Mouse (Mus musculus): Measurements from ENCODE around the gene Tmem135. TPM values are rescaled to one million over a fixed set of nuclear protein-coding genes. Genes with fewer than 3 reads are reported as not detected.

Tmem135 gene
- total RNA-seq, 4 experiments from 2014 or later: 59.4 to 69.6 (median 64.9) TPM

DNA sequence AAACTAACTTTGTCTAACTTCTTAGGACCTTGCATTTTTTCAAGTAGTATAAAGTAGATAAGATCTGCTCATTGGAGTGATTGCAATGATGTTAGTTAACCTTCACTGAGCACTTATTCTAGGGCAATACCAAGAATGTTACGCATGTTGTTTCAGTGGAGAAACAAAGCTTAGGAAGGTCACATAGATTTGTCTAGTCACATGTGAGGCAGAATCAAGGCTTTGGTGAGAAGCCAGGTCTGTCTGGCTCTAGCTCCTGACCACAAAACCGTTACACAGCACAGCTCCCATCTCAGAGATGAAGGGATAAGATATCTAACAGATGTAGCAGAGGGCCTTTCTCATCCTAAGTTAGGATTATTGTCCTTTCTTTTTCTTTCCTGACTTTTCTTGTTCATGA is 13.4 kb downstream of the Tmem135 start:
- DNase-seq (ENCODE audit: low spot score in 2 of 2): no peak

- DNase-seq (ENCODE audit: low spot score in 2 of 2): no peak
These were observed 15.0 kb downstream of the Tmem135 start for GRCm38 (mm10) chr7:89388981-89389380.

DNA sequence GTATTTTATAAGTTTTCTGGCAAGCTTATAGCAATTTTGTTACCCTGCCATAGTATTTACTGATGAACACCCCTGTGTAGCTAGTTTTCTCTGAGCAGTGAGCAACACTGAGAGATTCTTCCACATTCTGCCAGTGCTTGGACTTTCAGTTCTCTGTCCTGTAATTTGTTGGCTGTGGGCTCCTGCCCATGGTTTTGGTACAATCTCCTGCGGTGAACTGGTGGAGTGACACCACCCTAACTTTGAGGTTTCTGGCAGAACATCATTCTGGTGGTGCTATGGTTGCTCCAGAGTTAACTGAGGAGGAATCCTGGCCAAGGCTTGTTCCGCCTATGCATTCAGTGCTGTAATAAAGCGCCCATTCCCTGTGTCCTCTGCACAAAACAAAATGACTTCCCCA is 21.1 kb downstream of the Tmem135 start:
- no peak for DNase-seq (ENCODE audit: low spot score in 2 of 2)

GRCm38 (mm10) chr7:89380935-89381705 is 22.9 kb downstream of the Tmem135 start:
- DNase-seq (ENCODE audit: low spot score in 2 of 2): no peak

GRCm38 (mm10) chr7:89371623-89372295 is 32.3 kb downstream of the Tmem135 start:
- no peak for DNase-seq (ENCODE audit: low spot score in 2 of 2)

DNA sequence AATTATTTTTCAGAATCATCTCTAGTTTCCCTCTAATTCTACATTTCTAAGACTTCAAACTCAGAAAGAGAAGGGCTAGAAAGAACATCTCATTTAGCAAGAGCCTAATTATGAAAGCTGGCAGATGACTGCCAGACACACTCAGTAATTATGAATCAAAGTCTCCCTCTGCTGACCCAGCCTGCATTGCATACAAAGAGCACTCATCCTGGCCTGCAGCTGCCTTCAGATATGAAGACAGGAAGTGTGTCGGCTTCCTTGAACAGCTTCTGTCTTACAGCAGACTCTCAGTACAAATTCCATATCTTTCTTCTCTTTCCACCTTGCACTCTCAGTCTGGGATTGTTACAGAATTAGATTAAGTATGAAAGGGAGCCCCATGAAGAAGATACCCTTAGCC is 33.1 kb downstream of the Tmem135 start:
- peak; percentile 18 to 33 for DNase-seq (ENCODE audit: low spot score in 2 of 2)

DNA sequence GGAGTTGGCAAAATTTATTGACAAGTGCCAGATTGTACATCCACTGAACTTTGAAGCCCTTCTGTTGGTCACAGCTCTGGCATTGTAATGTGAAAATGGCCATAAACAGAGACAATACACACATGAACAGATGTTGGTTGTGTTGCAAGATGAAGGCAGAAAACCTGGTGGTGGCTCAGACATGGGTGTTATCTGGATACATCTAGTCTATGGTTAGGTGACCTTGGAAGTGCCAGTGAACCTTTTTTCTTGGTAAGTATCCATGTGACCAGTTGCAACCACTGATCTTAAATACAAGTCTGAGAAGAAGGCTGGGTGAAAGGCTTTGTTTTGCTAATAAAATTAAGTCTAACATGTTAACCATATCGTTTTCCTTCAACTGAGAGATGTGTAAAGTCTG is 33.9 kb downstream of the Tmem135 start:
- no peak for DNase-seq (ENCODE audit: low spot score in 2 of 2)

- DNase-seq (ENCODE audit: low spot score in 2 of 2): no peak
These were observed 36.4 kb downstream of the Tmem135 start for GRCm38 (mm10) chr7:89367643-89368042.

- DNase-seq (ENCODE audit: low spot score in 2 of 2): peak; percentile 12 to 14
These were observed 38.7 kb downstream of the Tmem135 start for GRCm38 (mm10) chr7:89365135-89365880.

DNA sequence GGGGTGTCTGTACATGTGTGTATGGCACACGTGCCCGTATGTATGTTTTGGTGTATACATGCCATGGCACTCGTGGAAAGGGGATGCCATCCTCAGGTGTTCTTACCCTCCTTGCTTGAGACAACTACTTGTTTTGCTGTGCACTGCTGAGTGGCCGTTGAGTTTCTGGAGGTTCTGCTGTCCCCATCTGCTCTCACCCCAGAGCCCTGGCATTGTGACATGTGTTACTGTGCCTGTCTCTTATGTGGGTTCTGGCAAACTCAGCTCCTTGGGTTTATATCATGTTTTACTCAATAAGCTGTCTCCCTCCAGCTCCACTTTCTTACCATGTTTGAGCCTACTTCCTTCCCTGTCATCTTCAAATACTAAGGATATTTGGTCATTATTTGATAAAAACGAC is 40.0 kb downstream of the Tmem135 start:
- no peak for DNase-seq (ENCODE audit: low spot score in 2 of 2)

- DNase-seq (ENCODE audit: low spot score in 2 of 2): no peak
These were observed 47.7 kb downstream of the Tmem135 start for GRCm38 (mm10) chr7:89356307-89356706.

GRCm38 (mm10) chr7:89355519-89356255 is 48.3 kb downstream of the Tmem135 start:
- no peak for DNase-seq (ENCODE audit: low spot score in 2 of 2)

- DNase-seq (ENCODE audit: low spot score in 2 of 2): no peak
These were observed 62.0 kb downstream of the Tmem135 start for GRCm38 (mm10) chr7:89342021-89342420.

DNA sequence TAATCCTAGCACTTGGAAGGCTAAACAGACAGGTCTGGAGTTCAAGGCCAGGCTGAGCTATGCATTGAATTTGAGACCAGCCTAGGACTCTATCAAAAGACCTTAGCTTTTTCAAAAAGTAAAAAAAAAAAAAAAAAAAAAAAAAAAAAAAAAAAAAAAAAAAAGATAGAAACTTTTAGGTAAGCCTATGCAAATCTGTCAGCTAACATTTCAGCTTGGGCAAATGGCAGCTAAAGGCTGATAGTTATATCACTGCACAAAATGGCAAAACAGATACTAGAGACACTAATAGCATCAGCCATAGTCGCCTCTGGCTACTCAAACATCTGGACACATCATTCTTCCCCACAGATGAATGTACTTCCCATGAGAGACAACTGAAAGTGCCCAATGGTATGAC is 64.2 kb downstream of the Tmem135 start:
- no peak for DNase-seq (ENCODE audit: low spot score in 2 of 2)

- DNase-seq (ENCODE audit: low spot score in 2 of 2): no peak
These were observed 64.9 kb downstream of the Tmem135 start for GRCm38 (mm10) chr7:89339142-89339435.

DNA sequence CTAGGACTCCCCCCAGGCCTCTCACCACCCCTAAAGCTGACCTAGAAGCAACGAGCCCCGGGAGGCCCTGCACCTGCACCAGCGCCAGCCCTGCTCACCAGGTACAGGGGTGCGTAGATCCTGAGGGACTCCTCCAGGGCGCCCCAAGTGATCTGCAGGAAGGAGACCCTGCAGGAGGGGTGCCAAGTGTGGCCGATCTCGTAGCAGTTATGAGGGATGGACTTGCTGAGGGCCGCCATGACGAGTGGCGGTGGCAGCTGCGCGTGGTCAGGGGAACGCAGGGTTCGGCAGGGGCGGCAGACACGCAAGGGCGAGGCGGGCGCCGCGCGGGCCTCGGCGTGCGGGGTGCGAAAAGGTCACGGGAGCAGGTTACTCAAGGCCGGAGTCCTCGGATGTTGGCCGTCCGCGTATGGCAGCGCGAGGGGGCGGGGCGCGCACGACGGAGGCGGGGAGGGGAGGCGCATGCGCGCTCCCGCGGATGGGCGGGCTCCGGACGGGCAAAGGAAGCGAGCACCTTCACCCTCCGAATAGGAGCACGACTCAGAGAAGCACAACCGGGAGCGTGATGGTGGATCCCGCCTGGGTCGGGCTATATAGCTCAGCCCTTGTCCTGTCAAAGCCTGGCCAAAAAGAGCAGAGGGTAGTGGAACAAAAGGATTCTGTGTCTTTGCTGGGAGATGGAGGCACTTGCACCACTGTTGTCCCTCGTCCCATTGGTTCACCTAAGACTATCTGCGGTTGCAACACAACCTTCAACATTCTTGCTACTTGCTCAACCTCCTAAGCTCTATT is 65.5 kb downstream of the Tmem135 start:
- peak; percentile 87 to 92 for DNase-seq (ENCODE audit: low spot score in 2 of 2)

GRCm38 (mm10) chr7:89337711-89338349 is 66.2 kb downstream of the Tmem135 start:
- no peak for DNase-seq (ENCODE audit: low spot score in 2 of 2)

GRCm38 (mm10) chr7:89336434-89336833 is 67.6 kb downstream of the Tmem135 start:
- no peak for DNase-seq (ENCODE audit: low spot score in 2 of 2)

DNA sequence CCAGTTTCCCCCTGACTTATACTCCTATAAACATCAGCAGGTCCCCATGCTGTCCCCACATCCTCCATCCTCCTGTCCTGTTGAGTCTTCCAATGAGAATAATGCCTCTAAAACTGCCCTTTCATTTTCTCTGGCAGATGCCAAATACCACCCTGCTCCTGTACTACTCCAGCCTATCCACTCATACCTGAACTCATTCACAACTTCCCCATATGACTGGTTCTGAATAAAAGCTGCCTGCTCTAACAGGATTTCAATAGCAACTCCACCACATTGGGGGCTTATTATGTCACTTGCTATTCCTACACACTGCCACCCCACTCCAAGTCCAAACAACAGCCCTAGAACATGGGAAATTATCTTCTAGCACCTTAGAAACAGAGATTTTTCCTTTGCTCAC is 68.7 kb downstream of the Tmem135 start:
- no peak for DNase-seq (ENCODE audit: low spot score in 2 of 2)

DNA sequence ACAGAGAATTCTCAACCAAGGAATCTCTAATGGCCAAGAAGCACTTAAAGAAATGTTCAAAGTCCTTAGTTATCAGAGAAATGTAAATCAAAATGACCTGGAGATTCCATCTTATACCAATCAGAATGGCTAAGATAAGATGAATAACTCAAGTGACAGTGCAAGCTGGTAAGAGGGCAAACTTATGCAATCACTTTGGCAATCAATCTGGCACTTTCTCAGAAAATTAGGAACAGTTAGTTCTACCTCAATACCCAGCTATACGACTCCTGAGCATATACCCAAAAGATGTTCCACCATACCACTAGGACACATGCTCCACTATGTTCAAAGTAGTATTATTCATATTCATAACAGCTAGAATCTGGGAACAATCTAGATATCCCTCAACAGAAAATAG is 74.1 kb downstream of the Tmem135 start:
- DNase-seq (ENCODE audit: low spot score in 2 of 2): no peak
